Mouse (Mus musculus): ENCODE results near the gene Bloc1s5.
A peak's percentile ranks its signal among the peaks of the same experiment; 100 is the strongest.
"Not testable (repeated sequence)": the region's sequence is repeated elsewhere in the genome, so short reads cannot be mapped to it uniquely, and the experiment has no call there.

The Bloc1s5 gene

DNA sequence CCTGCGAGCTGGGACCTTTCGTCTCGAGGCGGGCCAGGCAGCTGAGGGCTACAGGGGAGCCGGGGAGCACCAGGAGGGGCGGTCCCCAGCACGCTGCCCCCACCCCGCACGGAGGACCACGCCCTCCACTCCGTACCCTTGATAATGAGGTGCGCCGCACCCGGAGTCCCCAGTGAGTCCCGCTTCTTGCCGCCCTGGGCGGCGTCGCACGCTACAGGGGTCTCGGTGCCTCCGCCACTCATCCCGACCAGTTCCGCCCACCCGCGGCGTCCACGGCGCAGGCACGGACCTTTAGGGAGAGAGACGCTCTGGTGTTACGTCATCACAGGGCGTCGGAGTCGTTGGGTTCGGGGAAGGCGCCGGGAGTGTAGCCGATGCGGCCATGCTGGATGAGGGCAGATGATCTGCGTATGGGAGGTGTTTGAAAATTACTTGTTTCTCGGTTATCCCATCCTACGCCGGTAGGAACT lies at the start of gene Bloc1s5:
TSS of gene Bloc1s5 (minus strand) at position 310 of the 470 bp plus-strand sequence.
- DNase-seq (ENCODE audit: low spot score in 2 of 2) = peak; percentile 98 to 99

DNA sequence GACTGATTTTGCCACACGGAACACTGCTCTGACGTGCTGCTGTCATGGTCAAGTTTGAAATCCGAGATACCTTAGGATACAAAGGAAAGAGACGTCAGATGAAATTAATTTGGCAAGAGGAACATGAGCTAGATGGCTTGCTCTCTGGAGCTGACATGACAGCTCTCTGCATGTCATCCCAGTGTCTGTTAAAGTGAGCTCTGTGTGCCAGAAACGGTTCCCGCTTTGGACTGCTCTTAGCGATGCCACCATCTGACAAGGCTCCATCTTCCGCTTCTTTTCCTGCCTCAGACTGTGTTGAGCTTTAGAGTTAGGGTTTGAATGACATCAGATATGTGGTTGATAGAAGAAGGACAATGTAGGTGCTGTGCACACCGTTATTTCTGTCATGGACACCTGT lies 37.4 kb upstream of the Bloc1s5 start:
- DNase-seq (ENCODE audit: low spot score in 2 of 2) = no peak

DNA sequence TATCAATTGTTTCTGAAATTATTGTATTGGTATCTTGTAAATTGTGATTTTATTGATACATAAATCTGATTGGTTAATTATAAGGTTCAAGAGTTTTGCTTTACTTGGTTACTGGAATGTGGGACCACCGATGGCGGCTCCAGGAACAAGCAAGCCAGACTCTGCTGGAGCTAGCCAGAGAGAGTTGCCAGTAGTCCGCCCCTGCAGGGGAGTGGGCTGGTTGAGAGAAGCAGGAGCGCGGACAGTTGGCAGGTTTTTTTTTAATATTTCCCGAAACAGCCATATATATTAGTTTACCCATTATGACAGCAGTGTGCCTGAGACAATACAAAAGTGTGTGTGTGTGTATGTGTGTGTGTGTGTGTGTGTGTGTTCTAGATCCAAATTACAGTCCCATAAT lies 36.5 kb upstream of the Bloc1s5 start:
- not testable (repeated sequence) for DNase-seq (ENCODE audit: low spot score in 2 of 2)

DNA sequence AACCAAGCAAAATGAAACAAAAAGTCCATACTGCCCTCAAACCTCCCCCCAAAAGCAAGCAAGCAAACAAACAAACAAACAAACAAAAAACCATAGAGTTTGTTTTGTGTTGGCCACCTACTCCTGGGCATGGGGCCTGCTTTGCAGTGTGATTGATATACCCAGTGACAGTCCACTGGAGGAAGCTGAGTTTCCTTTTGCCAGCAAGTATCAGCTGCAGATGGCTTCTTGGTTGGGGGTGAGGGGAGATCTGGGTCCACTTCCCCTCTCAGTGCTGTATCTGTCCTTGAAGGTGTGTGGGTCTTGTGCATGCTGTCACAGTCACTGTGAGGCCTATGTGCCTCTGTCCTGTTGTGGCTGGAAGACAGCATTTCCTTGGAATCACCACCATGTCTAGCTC lies 35.1 kb upstream of the Bloc1s5 start:
- DNase-seq (ENCODE audit: low spot score in 2 of 2) = no peak

DNA sequence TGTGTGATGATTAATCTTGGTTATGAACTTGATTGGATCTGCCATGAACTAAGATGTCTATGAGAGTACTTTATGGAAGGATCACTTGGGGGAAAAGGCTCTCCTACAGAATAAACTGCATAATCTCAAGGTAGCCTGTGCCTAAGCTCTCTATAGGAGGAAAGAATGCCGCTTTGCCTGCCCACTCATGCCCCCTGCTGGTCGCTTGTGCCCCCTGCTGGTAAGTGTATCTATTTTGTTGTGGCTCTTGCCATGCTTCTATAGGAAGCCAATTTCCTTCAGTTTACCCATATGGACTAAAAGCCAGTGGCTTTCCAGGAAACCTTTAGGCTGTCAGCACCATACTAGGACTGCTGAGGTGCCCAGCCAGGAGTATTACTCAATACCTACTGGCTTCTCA lies 33.6 kb upstream of the Bloc1s5 start:
- DNase-seq (ENCODE audit: low spot score in 2 of 2) = no peak

DNA sequence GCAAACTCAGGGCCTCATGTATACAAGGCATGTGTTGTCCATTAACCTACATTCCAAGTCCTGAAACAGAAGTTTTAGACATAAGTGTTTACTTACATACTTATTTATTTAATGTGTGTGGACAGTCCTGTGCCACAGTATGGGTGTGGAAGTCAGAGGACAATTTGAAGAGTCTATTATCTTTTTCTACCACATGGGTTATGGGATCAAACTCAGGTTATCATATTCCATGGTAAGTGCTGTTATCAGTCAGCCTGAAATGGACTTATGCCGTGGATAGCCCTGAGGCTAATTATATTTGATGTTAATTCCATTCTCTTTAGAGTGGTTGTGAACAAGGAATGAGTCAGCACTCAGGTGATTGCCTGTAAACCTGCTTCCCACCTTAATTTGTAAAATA lies 29.8 kb upstream of the Bloc1s5 start:
- DNase-seq (ENCODE audit: low spot score in 2 of 2) = no peak

DNA sequence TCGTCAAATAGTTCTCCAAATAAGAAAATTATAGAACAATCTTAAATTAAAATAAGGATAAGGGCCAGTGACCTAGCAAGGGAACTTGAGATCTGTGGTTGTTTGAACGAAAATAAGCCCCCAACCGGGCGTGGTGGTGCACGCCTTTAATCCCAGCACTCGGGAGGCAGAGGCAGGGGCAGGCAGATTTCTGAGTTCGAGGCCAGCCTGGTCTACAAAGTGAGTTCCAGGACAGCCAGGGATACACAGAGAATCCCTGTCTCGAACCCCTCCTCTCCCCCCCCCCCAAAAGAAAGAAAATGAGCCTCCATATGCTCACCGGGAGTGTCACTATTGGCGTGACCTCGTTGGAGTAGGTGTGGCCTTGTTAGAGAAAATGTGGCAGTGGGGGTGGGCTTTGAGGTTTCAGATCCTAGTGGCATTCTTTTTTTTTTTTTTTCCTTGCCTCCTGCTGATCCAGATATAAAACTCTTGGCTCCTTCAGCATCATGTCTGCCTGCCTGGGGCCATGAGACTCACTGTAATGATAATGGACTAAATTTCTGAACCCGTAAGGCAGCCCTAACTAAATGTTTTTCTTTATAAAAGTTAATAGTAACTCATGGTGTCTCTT lies 24.7 kb upstream of the Bloc1s5 start:
- DNase-seq (ENCODE audit: low spot score in 2 of 2) = no peak

DNA sequence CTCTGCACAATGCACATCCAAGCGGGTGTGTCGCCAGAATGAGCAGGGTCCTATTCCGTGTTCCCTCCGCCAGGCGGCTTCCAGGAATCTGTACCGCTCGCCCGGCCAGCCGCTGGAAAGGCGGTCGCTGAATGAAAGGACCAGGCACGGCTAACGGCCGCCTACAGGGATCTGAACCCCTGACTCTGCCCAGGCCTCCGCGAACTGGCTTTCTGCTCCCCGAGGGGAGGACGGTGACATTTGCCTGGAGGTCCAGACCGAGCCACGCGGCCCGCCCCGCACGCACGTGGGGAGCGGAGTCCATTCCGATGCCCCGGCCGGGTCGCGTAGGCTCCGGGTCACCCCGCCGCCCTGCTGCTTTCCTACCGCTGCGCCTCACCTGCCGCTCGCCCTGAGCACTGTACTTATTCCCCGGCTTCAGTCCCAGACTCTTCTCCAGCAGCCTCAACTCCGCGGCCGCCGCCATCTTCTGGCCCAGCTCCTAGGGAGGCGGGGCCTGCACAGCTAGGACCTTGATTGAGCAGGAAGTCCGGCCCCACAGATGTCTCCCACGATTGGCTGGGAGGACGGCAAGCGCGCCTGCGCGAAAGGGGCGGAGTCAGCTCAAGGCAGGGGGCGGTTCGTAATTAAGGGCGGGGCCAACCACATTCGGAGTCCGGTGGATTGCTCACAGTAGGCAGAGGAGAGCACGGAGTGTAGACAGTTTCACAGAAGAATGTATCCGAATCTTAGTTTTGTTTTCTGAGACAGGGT lies 23.8 kb upstream of the Bloc1s5 start, which contains the start of gene Eef1e1:
TSS of gene Eef1e1 (minus strand) at position 531 of the 753 bp plus-strand sequence.
- DNase-seq (ENCODE audit: low spot score in 2 of 2) = peak; percentile 97

DNA sequence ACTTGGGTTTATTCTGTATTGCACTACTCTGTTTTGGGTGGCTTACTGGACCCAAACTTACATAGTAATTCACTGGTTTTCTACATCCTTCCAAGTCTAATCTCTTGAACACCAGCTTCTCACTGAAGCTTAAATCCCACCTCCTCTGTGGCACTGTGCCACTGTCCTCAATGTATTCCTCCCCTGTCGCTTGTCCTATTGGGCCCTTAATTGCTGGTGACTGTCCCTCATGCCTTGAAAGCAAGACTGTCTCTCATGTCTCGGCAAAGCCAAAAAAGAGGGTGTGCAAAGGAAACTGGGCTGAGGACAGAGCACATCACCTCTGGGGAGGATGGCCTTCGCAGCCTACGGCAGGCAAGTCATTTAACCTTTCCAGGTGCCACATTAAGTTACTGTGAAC lies 23.0 kb upstream of the Bloc1s5 start:
- no peak for DNase-seq (ENCODE audit: low spot score in 2 of 2)

DNA sequence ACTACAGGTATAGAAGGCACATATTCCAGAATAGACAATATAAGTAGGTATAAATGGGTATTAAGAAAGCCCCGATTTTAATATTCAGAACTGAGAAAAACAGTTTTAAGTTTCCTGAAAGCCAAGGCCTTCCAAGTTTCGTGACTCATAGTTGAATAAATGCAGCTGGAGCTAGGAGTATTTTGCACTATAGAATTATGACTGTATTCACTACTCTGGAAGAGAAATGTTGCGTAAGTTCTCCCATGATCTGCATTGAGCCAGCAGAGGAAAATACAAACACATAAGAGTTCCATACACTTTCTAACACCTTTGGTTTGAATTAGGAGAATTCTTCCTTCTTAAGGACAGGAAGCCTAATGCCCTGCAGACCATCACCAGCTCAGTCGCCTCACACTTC lies 15.4 kb upstream of the Bloc1s5 start:
- no peak for DNase-seq (ENCODE audit: low spot score in 2 of 2)

DNA sequence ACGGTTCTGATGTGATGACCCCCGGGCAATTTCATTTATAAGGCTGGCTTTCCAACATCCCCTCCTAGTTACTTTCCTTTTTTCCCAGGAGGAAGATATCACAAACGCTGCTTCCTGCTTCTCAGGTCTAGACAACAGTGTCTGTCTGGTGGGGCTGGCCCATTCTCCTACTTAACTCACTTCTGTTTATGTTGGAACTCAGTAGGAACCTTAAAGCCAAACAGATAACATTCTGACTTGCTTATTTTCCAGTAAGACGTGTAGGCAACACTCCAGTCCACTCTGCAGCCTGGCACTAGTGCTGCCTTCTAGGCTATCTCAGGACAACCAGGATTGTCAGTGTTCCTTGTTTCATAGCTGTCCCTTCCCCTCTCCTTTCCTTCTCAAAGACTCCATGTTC lies 14.2 kb upstream of the Bloc1s5 start:
- no peak for DNase-seq (ENCODE audit: low spot score in 2 of 2)

GRCm38 (mm10) chr13:38641414-38641813 lies 6.5 kb upstream of the Bloc1s5 start:
- DNase-seq (ENCODE audit: low spot score in 2 of 2) = no peak

DNA sequence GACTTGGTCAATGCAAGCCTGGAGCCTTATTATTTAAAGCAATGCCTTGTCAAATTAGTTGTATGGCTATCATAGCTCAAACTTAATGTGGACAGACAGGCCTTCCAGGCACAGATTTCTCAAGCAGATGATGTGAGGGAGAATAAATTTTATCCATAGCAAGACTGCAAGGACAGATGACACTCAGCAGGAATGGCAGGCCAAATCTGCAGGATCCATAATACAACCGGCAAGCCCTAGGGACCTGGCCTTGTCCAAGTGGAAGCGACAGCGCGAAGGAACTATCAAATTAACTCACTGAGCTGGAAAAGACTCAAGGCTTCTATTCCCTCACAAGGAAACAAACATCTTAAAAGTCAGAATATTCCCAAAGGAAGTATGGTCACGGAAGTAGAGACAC lies 6.1 kb upstream of the Bloc1s5 start:
- no peak for DNase-seq (ENCODE audit: low spot score in 2 of 2)

DNA sequence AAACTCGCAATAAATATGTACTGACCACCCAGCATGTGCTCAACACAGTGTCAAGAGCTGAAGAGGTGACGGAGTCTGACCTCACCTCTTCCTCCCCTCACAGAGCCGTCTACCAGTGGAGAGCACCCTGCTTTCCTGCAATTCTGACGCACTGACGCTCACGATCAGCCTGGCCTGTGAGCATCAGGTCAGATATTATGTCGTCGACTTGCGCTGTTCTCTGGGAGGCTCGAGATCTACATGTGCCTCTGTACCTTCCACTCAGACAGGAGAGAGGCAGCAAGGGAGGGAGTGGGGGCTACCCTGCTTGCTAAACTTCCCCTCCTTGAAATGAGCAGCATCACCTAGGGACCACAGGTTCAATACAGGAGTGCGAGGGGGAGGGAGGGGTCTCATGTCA lies 3.8 kb upstream of the Bloc1s5 start:
- DNase-seq (ENCODE audit: low spot score in 2 of 2) = no peak

GRCm38 (mm10) chr13:38634256-38634799 lies 581 bp downstream of the Bloc1s5 start:
- DNase-seq (ENCODE audit: low spot score in 2 of 2) = peak; percentile 77 to 87

DNA sequence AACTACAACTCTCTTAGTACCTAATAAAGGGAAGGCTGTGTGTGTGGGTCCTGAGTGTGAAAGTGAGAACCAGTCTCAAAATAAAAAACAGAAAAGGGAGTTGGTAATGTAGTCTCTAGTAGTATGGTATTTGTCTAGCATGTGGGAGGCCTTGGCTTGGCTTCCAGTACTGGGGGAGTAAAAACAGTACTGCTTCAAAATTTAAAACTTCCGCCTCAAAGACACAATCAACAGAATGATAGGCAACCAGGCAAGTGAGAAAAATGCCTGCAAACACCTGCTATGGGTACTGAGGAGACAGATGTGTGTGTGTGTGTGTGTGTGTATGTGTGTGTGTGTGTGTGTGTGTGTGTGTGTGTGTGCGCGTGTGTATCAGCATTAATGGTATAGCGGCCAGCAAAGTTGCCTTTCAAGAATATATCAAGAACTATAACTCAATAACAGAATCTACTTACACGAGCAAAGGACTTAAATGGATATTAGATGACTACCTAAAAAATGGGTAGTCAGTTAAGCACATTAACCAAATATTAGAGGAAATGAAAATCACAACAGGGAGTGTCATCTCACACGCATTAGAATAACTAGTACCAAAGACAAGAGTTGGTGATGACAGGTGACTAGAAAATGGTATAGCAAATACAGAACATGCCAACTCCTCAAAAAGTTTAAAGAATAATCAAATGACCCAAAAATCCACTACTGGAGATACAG lies 1.5 kb downstream of the Bloc1s5 start:
- peak in 1 of 2 experiments; percentile 44 for DNase-seq (ENCODE audit: low spot score in 2 of 2)

GRCm38 (mm10) chr13:38632556-38632955 lies 2.4 kb downstream of the Bloc1s5 start:
- no peak for DNase-seq (ENCODE audit: low spot score in 2 of 2)

DNA sequence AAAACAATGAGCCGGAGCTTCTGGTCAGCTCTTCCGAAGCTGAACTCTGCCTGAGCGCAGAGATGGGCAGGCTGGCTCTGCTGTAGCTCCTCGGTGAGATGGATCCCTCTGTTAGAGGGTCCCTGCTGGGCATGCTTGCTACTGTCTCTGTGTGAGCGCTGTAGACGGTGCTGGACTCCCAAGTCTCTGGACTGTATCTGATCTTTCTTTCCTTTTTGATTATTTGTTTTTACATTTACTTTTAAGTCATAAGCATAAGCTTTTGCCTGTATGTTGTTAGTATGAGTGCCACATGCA lies 8.7 kb downstream of the Bloc1s5 start:
- DNase-seq (ENCODE audit: low spot score in 2 of 2) = no peak

GRCm38 (mm10) chr13:38625492-38626228 lies 9.2 kb downstream of the Bloc1s5 start:
- DNase-seq (ENCODE audit: low spot score in 2 of 2) = peak; percentile 42 to 52

GRCm38 (mm10) chr13:38624292-38624902 lies 10.5 kb downstream of the Bloc1s5 start:
- no peak for DNase-seq (ENCODE audit: low spot score in 2 of 2)

GRCm38 (mm10) chr13:38623296-38623695 lies 11.6 kb downstream of the Bloc1s5 start:
- DNase-seq (ENCODE audit: low spot score in 2 of 2) = no peak

Measured in right cerebral cortex, postnatal 10 days (tissue).